Mouse (Mus musculus): ENCODE data around the gene Coro1b.

Gene Coro1b

DNA sequence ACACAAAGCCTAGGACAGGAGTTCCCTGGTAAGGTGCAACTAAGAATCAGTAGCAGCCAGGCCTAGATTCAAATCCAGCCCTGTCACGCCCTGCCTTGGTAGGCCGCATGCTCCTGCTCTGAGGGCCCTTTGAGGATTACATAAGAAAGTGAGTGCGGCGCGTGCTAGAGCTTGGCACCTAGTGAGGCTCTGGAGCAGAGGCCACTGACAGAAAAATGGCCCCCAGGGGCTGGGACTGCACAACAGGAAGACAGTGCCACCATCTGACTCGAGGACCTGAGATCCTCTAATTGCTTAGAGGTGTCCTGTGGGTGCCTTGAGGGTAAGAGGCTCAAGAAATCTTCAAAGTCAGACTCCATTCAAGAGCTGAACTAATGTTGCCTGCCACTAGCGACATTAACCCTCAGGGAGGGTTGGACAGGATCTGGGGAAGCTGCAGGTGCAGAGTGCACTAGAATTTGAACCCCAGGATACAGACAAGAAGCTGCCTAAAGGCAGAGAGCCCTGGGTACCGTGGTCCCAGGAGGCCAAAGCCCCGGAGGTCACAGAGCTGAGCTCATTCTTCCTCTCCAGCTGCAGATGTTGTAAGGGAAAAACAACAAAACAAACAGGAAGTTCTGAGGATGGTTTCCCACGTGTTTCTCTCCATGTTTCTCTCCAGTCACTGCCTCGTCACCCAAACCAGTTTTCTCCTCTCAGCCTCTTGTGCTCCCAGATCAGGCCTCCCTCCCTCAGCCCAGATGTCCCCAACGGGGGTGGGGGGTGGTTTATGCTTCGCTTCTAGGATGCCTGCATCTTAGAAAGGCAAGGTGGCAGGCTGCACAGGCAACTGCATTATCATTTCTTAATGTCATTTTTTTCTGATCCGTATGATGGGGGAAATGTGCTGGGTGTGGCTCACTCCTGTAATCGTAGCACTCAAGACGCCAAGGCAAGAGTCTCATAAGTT lies 3.6 kb upstream of the Coro1b start:
- DNase-seq, result peak; percentile 27 to 63

DNA sequence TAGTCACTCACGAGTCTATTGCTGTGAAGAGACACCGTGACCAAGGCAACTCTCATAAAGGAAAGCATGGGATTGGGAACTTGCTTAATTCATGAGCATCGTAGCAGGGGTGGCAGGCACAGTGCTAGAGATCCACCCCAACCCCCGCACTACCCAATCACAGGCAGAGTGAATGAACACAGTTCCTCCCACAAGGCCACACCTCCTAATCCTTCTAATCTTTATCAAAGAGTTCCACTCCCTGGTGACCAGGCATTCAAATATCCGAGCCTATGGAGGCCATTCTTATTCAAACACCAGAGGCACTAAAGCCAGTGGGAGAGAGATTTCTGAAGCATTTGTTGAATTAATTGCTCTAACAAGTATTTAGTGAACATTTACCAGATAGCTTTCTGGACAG lies 2.5 kb upstream of the Coro1b start:
- DNase-seq, result no peak

DNA sequence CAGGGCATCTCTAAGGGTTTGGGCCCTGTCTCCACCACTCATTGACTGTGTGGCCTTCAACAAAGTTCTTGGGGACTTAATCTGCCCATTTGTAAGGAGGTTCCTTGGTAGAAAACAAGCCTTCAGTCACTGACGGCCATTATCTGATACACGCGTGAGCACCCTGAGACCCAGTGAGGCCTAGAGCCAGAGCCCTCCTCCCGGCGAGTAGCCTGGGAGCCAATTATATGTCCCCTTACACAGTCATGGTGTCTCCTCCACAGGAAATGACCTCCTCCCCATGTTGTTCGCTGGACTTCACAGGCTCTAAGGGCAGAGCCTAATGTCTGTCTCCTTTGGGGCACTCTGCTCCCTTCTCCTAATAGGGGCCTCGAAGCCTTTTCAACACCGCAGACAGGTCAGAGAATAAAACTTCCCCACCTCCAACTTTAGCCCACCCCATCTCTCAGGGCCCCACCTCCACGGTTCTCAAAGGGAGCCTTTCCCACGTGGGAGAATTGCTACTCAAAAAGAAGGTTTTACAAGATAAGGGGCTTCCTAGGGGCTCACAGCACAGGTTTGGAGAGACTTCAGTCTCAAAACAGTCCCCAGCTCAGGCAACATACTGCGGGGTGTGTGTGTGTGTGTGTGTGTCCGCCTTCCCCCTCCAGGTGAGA lies 1.9 kb upstream of the Coro1b start:
- DNase-seq, result no peak

DNA sequence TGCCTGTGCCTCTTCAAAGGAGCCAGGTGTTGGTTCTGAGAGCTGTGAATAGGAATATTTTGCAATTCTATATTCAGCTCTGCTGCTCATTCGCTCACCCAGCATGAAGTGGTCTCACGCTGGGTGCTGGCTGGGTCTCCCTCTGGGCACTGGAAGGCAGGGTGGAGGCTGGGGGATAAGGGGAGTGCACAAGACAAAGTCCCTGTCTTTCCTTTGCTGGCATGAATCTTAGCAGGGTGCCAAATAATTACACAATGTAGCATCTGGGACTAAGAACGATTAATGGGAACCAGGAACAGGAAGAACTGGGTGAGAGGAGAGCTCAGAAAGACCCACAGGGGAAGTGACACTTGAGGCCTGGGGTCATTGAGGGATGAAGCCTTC lies 1.4 kb upstream of the Coro1b start:
- DNase-seq, result no peak

DNA sequence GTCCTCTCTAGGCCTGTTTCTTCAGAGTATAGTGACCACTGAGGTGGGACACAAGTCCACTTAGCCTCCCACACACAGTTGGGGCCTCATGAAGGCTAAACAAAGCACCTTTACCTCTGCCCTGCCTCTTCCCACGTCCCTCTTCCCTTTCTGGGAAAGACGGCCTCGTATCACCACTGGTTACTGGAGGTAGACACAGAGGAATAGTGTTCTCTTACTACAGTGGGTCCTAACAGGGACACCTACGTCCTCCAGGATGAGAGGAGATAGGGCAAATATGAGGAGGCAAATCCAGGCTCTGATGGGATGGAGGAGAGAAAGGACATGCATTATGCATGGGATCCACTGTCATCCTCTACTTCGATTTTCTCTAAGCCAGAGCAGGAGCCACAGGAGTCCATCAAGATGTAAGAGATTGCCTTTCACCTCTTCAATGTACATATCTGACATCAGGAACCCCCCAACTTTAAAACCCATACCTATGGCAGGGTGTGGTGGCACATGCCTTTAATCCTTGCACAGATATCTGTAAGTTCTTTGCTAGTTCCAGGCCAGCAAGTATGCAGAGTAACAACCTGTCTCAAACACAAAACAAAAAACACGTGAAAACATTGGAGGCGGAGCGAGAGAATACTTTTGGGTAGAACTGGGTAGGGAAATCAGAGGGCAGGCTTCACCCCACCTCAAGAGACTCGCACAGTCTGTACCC lies 483 bp upstream of the Coro1b start:
- DNase-seq, result no peak

DNA sequence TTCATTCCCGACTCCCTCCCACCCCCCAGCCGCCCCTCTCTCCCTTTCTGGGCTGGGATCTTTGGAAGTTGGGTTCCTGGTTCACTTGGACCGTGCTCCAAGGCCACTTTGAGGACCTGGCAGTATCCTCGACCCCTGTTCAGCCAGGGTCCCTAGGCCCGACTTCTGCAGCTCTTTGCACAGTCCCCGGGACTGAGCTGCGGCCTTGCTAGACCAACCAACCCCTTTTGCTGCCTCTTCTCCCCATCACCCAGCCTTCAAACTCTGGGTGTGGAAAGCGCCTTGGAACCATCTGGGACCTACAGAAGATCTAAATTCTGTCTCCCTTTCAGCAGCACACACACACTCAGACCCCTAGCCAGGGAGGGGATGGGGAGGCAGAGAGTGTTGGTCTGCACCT lies 400 bp downstream of the Coro1b start:
- no peak for DNase-seq

DNA sequence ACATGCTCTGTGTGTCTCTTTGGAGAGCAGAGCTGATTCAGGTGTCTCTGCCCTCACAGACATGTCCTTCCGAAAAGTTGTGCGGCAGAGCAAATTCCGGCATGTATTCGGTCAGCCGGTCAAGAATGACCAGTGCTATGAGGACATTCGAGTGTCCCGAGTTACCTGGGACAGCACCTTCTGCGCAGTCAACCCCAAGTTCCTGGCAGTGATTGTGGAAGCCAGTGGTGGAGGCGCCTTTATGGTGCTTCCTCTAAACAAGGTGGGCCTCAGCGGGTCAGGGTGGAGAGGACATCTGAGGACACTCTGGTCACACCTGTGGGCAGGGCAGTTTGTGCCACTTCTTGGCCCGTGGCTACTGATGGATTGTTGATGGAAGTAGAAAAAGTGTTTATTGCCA lies 864 bp downstream of the Coro1b start:
- no peak for DNase-seq

DNA sequence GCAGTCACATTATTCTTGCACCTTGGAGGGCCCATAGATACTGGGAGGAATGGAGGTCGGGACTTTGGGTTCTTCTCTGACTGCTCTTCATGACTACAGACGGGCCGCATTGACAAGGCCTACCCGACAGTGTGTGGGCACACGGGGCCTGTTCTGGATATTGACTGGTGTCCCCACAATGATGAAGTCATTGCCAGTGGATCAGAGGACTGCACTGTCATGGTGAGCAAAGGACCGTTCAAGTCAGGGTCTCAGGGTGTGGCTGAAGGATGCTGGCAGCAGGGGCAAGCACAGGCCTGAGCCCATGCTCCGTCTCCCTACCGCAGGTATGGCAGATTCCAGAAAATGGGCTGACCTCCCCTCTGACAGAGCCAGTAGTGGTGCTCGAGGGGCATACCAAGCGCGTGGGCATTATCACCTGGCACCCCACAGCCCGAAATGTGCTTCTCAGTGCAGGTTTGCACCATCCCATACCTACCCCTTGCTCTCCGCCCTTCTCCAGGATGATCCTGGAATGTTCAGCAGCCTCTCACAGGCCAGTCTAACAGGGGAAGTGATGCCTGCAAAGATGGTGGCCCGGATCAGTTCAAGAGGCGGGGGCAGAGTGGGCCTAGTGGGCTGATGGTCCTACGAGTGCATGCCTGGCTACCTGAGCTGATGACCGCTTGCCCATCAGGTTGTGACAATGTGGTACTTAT lies 1.5 kb downstream of the Coro1b start:
- no peak for DNase-seq

DNA sequence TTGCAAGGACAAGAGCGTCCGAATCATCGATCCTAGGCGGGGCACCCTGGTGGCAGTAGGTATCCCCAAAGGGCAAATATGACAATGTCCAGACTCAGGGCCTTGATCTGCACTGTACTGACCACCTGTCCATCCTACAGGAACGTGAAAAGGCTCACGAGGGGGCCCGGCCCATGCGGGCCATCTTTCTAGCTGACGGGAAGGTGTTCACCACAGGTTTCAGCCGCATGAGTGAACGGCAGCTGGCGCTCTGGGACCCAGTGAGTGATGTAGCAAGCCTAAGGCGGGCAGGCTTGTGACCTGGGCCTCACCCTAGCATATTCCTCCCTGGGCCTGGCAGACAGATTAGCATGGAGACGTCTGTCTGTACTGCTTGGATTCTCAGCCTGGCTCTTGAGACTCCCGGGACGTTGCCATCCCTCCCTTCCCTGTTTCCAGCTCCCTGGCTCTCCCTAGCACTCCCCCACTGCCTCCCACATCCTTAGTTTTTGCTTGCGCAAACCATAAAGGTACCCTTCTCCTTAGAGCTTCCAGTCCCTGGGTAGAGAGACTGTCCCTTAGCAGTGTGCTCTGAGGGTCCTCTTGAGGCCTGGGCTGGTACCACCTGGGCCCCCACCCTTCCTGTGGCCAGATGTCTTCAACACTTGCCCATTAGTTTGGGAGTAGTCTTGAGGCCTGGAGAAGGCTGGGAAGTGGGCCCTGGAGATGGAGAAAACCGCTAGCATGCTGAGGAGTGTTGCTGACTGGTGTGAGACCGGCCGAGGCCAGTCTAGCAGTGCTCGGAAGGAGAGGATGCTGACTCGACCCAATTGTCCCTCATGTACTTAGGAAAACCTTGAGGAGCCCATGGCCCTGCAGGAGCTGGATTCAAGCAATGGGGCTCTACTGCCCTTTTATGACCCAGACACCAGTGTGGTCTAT lies 2.4 kb downstream of the Coro1b start:
- DNase-seq, result no peak

DNA sequence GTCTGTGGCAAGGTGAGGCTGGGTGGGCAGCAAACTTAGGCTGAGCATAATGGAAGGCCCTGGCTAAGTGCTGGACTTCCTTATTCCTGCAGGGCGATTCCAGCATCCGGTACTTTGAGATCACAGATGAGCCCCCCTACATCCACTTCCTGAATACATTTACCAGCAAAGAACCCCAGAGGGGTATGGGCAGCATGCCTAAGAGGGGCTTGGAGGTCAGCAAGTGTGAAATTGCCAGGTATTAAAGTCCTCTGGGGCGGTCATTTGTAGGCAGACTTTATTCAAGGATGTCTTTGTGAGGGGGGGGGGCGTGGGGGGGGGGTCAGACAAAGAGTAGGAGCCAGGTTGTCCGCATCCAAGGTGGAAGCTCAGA lies 3.1 kb downstream of the Coro1b start:
- DNase-seq, result no peak

DNA sequence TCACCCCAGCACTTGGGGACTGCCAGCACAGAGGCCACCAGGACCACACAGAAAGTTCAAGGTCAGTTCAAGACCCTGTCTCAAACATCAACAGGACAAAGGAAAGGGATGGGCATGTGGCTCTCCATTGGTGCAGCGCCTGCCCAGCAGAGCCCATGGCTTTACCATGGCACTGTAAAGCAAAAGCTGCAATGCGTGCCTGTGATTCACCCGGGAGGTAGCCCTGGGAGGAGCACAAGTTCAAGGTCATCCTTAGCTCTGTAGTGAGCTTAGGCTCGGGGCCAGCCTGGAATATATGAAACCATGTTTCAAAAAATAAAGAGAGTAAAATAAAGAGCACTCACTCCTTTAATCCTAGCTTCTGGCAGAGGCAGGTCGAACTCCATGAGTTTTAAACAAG lies 3.5 kb downstream of the Coro1b start:
- DNase-seq, result no peak

DNA sequence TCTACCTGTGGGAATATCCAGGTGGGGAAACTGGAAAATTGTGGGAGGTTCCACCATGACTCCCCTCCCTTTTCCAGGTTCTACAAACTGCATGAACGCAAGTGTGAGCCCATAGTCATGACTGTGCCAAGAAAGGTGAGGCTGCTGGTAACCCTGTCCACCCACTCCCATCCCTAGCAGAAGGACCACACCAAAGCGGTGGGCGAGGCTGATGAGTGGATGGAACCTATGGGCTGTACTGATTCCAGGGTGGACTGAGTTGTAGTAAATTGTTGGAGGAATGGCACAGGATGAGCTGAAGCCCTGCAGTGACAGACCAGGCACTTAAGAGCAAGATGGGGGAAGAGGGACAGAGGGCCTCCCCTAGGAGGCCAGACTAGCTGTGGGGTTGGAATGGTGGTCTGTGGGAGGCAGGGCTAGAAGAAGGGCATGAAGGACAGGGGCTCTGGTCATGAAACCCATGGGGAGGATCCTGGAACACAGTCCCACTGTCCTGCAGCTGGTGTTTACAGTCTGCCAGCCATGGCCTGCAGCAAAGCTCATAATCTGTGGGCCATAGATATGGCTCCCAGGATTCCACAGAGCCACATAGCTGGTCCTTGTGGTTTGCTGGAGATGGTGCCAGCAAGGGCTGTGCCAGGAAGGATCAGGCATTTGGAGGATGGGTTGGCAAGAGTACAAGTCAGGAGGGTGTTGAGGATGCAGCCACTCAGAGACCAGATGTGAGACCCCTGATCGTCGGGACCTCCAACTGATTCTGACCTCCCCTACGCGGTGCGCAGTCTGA lies 4.2 kb downstream of the Coro1b start:
- DNase-seq, result no peak

DNA sequence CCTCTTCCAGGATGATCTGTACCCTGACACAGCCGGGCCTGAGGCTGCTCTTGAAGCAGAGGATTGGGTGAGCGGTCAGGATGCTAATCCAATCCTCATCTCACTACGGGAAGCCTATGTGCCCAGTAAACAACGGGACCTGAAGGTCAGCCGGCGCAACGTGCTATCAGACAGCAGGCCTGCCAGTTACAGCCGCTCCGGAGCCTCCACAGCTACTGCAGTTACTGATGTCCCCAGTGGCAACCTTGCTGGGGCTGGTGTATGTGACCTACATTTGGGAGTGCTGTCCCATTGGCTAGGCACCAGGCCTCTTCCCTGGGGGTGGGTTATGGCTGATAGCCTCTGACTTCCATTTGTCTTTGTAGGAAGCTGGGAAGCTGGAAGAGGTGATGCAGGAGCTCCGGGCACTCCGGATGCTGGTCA lies 4.8 kb downstream of the Coro1b start, which contains the start of gene Ptprcap:
Gene Ptprcap (plus strand): TSS at position 373 of the 423 bp plus-strand sequence.
- peak in 1 of 2 experiments; percentile 46 for DNase-seq

DNA sequence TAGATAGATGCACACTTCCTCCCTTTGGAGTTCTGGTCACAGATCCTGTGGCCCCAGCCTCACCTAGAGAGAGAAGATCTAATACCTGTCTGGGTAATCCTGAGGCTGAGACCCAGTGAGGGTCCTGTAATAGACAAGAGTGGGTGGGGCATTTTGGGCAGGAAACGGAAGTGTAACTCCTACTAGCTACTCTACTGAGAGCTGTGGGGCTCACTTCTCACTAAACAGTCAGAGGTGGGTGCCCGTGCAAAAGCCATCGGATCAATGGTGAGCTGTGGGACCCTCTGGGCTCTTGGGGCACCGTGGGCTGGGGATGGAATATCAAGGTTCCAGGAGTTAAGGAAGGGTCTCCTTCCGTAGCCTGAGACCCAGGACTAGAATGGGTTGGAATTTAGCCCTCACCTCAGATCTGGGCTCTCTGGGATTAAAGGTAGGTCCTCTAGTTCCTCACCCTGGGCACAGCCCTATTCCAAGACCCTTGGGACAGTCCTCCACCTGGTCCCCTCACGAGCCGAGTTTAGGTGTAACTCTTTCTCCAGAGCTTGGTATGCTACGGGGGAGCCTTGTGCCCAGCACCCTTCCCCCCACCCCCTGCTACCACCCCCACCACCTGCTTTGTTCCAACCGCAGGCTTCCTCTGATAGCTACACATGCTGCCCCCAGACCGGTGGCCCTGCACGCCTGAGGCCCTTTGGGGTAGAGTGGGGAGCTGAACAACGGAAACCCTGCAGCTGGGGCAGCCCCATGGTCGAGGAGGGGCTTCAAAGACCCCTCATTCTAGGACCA lies 6.2 kb downstream of the Coro1b start:
- DNase-seq, result peak in 1 of 2 experiments; percentile 42

DNA sequence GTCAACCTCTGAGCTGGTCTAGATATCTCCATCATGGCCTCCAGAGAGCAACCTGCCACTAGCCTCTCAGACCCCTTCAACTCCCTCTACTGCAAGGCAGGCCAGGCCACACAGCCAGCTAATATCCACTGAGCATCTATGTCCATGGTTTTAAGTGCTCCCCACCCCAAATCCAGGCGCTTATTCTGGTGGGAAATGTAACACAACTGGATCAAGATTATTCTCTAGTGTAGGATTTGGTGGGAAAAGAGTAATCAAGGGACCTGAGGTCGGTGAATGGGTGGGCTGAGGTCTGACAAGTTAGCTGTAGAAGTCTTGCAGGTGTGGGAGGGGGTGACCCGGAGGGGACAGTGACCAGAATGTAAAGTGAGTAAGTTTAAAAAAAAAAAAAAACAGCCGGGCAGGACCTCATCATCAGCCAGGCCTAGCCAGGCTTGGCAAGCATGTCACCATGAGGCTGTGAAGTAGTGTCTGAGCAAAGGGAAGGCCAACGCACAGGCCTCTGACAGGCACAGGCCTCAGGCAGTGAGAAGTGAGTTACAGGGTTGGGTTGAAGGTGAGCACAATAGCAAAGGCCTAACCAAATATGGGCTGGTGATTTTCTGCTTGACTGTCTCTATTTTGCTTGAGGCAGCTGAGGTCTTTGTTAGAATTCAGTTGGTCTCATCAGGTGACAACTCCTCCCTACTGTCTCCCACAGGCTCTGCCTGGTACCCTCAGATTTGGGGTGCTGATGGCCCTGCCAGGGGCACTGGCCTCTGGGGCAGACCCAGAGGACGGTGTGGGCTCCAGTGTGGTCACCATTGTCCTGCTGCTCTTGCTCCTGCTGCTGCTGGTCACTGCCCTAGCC lies 7.0 kb downstream of the Coro1b start:
- DNase-seq, result peak in 1 of 2 experiments; percentile 36

DNA sequence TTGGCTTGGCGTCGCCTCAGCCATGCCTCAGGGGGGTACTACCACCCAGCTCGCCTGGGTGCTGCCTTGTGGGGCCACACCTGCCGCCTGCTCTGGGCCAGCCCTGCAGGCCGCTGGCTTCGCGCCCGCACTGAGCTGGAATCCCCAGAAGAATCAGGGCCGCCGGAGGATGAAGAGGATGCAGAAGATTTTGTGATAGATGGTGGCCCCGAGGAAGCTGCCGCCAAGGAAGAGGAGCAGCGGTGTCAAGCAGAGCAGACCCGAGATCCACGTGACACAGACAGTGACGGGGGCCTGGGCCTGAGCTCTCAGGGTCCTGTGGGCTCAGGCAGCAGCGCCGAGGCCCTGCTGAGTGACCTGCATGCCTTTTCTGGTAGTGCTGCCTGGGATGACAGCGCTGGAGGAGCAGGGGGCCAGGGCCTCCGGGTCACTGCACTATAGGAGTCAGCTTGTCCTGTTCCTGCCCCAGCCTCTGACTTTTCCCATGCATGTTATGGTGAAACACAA lies 7.7 kb downstream of the Coro1b start:
- no peak for DNase-seq

DNA sequence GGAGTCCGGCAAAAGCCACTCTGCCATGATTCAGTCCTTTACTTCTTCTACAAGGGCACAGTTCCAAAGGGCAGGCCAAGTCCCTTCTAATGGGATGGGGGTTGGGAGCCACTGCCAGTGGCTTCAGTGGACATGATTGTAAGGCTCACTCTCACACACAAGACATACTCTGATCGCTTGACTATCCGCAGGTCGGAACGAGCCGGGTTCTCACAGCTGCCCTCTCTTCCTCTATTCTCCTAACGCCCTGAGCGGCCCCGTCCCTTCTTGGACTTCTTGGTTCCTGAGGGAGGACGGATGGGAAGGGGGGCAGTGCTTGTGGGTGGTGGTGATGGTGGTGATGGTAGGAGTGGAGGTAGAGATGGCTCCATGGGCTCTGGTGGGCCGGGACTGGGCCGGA lies 8.4 kb downstream of the Coro1b start:
- DNase-seq, result peak in 1 of 2 experiments; percentile 37

DNA sequence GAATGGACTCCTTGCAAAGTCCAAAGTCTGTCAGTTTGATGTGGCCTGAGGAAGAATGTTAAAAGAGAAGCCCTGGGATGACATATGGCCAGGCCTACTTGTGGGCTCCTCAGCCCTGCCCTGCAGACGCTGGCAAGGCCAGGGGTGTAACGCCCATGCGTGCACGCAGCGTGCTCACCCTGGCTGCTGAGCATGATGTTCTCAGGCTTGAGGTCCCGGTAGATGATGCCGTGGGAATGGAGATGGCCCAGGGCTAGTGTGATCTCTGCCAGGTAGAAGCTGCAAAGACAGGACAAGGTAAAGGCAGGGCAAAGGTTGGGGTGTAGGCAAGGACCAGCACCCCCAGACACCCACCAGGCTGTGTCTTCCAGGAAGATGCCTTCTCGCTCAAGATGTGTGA lies 10.6 kb downstream of the Coro1b start:
- peak in 1 of 2 experiments; percentile 26 for DNase-seq
